Mouse (Mus musculus) liver, embryonic 14.5 days (tissue): Measurements from ENCODE around the gene Ptp4a2.

ENCODE experiments used
- CTCF ChIP-seq: IDR thresholded peaks from 2 replicates; pipeline ENCODE4 v1.5.1; 2016; ENCODE audit warnings: antibody characterized with exemption, low read depth, control low read depth
- EP300 ChIP-seq: IDR thresholded peaks from 2 replicates; pipeline ENCODE4 v1.6.1; 2016; ENCODE audit warnings: antibody characterized with exemption, low read depth

DNA sequence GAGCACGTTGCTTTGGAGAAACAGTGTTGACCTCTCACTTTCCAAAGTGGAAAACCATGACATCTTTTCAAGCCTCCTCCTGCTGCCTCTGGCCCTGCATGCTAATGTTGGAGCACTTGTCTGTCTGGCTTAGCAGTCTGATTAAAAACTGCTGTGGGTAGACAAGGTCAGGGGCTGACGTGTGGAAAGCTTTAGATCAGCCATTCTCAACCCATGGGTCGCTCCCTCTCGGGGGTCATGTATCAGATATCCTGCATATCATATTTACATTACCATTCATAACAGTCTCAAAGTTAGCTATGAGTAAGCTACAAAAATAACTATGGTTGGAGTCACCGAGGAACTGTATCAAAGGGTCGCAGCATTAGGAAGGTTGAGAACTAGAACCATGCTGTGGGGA is 57.2 kb downstream of the Ptp4a2 start:
- TF ChIP-seq CTCF (no peak), EP300 (no peak)
